Mouse (Mus musculus) spleen, adult 2 months (tissue): ENCODE measurements around the gene Fxyd7. TPM values are rescaled to one million over a fixed set of nuclear protein-coding genes. Genes with fewer than 3 reads are reported as not detected.

Experiments
- DNase-seq, 2 experiments: peaks; one replicate each; pipeline versions ENCODE4 v3.0.0 to v3.0.0-alpha.2; 2012 to 2021; ENCODE audit warnings: low spot score in 2 of 2, low read depth in 1 of 2
- H3K27ac ChIP-seq: fragments of 200-500 bp; 2 replicates; pipeline ENCODE4 v1.5.1; 2012; ENCODE audit warnings: low read length, inconsistent platforms; ENCODE audit not compliant: insufficient read depth
- H3K27me3 ChIP-seq: fragments of 200-500 bp; 2 replicates; pipeline ENCODE4 v1.6.1; 2012; ENCODE audit warnings: mild to moderate bottlenecking, moderate library complexity, low read length, inconsistent platforms; ENCODE audit not compliant: control insufficient read depth, insufficient read depth
- H3K36me3 ChIP-seq: fragments of 200-500 bp; 2 replicates; pipeline ENCODE4 v1.6.1; 2012; ENCODE audit warnings: mild to moderate bottlenecking, low read length, inconsistent platforms; ENCODE audit not compliant: control insufficient read depth, insufficient read depth
- H3K4me1 ChIP-seq: fragments of 200-500 bp; 2 replicates; pipeline ENCODE4 v1.6.1; 2011; ENCODE audit warnings: inconsistent platforms; ENCODE audit not compliant: control insufficient read depth, insufficient read depth, insufficient read length
- H3K4me3 ChIP-seq: fragments of 200-500 bp; 2 replicates; pipeline ENCODE4 v1.5.1; 2011; ENCODE audit warnings: mild to moderate bottlenecking, inconsistent platforms; ENCODE audit not compliant: insufficient read depth, insufficient read length; ENCODE audit errors: extremely low read depth
- CTCF ChIP-seq: fragments of 200-500 bp; IDR thresholded peaks from 2 replicates; pipeline ENCODE4 v1.5.1; 2011; ENCODE audit warnings: mild to moderate bottlenecking, inconsistent platforms; ENCODE audit not compliant: insufficient read depth, insufficient read length, insufficient replicate concordance; ENCODE audit errors: extremely low read depth
- POLR2A ChIP-seq: fragments of 200-500 bp; IDR thresholded peaks from 2 replicates; pipeline ENCODE4 v1.6.1; 2011; ENCODE audit warnings: low read depth, low read length, inconsistent platforms
- WGBS: fragments of 180-500 bp; shearing (Covaris S2); methylation state at CpG from one replicate; pipeline ENCODE4 v1.1.7; 2018; 5-methylcytosine and 5-hydroxymethylcytosine counted together
- polyA plus RNA-seq: library from polyadenylated mRNA; depleted of rRNA; stranded (reverse); fragments of >200 nt; gene quantifications from 2 replicates; pipeline ENCODE4 v1.2.3, GENCODE M21; 2012; rRNA removed

Gene Fxyd7
- polyA plus RNA-seq, result 1.1 and 1.2 TPM in 2 replicates

GRCm38 (mm10) chr7:31051321-31052021 is at the start of gene Fxyd7:
Gene Fxyd7, minus strand, starts transcription at chr7:31051467.
- DNase-seq, result no peak
- peaks cover 18% of the 10 kb centered on the region for H3K27me3 ChIP-seq
- 7% methylated on average over 26 of the region's 28 CpGs for WGBS
- H3K4me3 ChIP-seq, result no peak within 1 kb of the TSS
- no peak within 1 kb of the TSS for H3K27ac ChIP-seq
- no peaks in the 10 kb centered on the region for H3K36me3 ChIP-seq
- H3K4me1 ChIP-seq, result peaks cover 4% of the 10 kb centered on the region; the same call in 1 of the 2 replicates
- TF ChIP-seq POLR2A (no peak), CTCF (no peak)

- no peak overlapping the region for H3K27ac ChIP-seq
- peaks cover 2% of the 10 kb centered on the region; the same call in 1 of the 2 replicates for H3K4me1 ChIP-seq
- TF ChIP-seq POLR2A (no peak), CTCF (no peak)
- no peaks in the 10 kb centered on the region for H3K36me3 ChIP-seq
- WGBS, result 50% methylated on average over 14 of the region's 14 CpGs
- DNase-seq, result no peak
- H3K4me3 ChIP-seq, result no peak overlapping the region
- H3K27me3 ChIP-seq, result no peaks in the 10 kb centered on the region
Measured at GRCm38 (mm10) chr7:31100786-31101185, 49.5 kb upstream of the Fxyd7 start.

- no peaks in the 10 kb centered on the region for H3K27me3 ChIP-seq
- TF ChIP-seq POLR2A (no peak), CTCF (no peak)
- H3K4me3 ChIP-seq, result no peak overlapping the region
- WGBS, result 85% methylated on average over 6 of the region's 6 CpGs
- H3K36me3 ChIP-seq, result no peaks in the 10 kb centered on the region
- H3K27ac ChIP-seq, result no peak overlapping the region
- DNase-seq, result no peak
- H3K4me1 ChIP-seq, result no peaks in the 10 kb centered on the region
Measured at GRCm38 (mm10) chr7:31099612-31099982, 48.3 kb upstream of the Fxyd7 start.

- no peaks in the 10 kb centered on the region for H3K36me3 ChIP-seq
- H3K27me3 ChIP-seq, result no peaks in the 10 kb centered on the region
- no peak overlapping the region for H3K27ac ChIP-seq
- WGBS, result 88% methylated on average over 22 of the region's 22 CpGs
- no peak overlapping the region for H3K4me3 ChIP-seq
- no peaks in the 10 kb centered on the region for H3K4me1 ChIP-seq
- DNase-seq, result no peak
- no peak for TF ChIP-seq POLR2A
- TF ChIP-seq CTCF, result no peak
Measured at GRCm38 (mm10) chr7:31098697-31099611, 47.7 kb upstream of the Fxyd7 start.

- no peak overlapping the region for H3K4me3 ChIP-seq
- no peak for TF ChIP-seq POLR2A
- peak; percentile 97 for TF ChIP-seq CTCF
- H3K36me3 ChIP-seq, result no peaks in the 10 kb centered on the region
- no peaks in the 10 kb centered on the region for H3K4me1 ChIP-seq
- no peaks in the 10 kb centered on the region for H3K27me3 ChIP-seq
- H3K27ac ChIP-seq, result no peak overlapping the region
- 51% methylated on average over 20 of the region's 20 CpGs for WGBS
- DNase-seq, result peak; percentile 82 to 91
Measured at GRCm38 (mm10) chr7:31097583-31098248, 46.4 kb upstream of the Fxyd7 start.

GRCm38 (mm10) chr7:31096892-31097564 is 45.8 kb upstream of the Fxyd7 start:
- H3K36me3 ChIP-seq, result no peaks in the 10 kb centered on the region
- no peak overlapping the region for H3K4me3 ChIP-seq
- no peaks in the 10 kb centered on the region for H3K27me3 ChIP-seq
- no peak for TF ChIP-seq CTCF
- no peak for TF ChIP-seq POLR2A
- WGBS, result 78% methylated on average over 9 of the region's 9 CpGs
- no peak overlapping the region for H3K27ac ChIP-seq
- no peaks in the 10 kb centered on the region for H3K4me1 ChIP-seq
- DNase-seq, result no peak
